Mouse (Mus musculus): ENCODE results near the gene Clec14a.
A peak's percentile ranks its signal among the peaks of the same experiment; 100 is the strongest.
"Not testable (repeated sequence)": the region's sequence is repeated elsewhere in the genome, so short reads cannot be mapped to it uniquely, and the experiment has no call there.

The Clec14a gene

GRCm38 (mm10) chr12:58268563-58269501 is at the start of gene Clec14a:
Clec14a (minus strand) TSS chr12:58269290.
- DNase-seq (ENCODE audit: low spot score in 2 of 2): peak in 1 of 2 experiments; percentile 18

- DNase-seq (ENCODE audit: low spot score in 2 of 2): no peak
Observed at GRCm38 (mm10) chr12:58307835-58308234, 38.7 kb upstream of the Clec14a start.

GRCm38 (mm10) chr12:58306402-58306801 is 37.3 kb upstream of the Clec14a start:
- not testable (repeated sequence) for DNase-seq (ENCODE audit: low spot score in 2 of 2)

GRCm38 (mm10) chr12:58305567-58305966 is 36.5 kb upstream of the Clec14a start:
- DNase-seq (ENCODE audit: low spot score in 2 of 2): no peak

- no peak for DNase-seq (ENCODE audit: low spot score in 2 of 2)
Observed at GRCm38 (mm10) chr12:58296980-58297379, 27.9 kb upstream of the Clec14a start.

GRCm38 (mm10) chr12:58285912-58286311 is 16.8 kb upstream of the Clec14a start:
- DNase-seq (ENCODE audit: low spot score in 2 of 2): no peak

- DNase-seq (ENCODE audit: low spot score in 2 of 2): no peak
Observed at GRCm38 (mm10) chr12:58270520-58270919, 1.4 kb upstream of the Clec14a start.

GRCm38 (mm10) chr12:58269505-58269904 is 415 bp upstream of the Clec14a start:
- DNase-seq (ENCODE audit: low spot score in 2 of 2): no peak

- no peak for DNase-seq (ENCODE audit: low spot score in 2 of 2)
Observed at GRCm38 (mm10) chr12:58268186-58268562, 916 bp downstream of the Clec14a start.

GRCm38 (mm10) chr12:58267779-58268178 is 1.3 kb downstream of the Clec14a start:
- no peak for DNase-seq (ENCODE audit: low spot score in 2 of 2)

- DNase-seq (ENCODE audit: low spot score in 2 of 2): no peak
Observed at GRCm38 (mm10) chr12:58251901-58252300, 17.2 kb downstream of the Clec14a start.

- no peak for DNase-seq (ENCODE audit: low spot score in 2 of 2)
Observed at GRCm38 (mm10) chr12:58232489-58232888, 36.6 kb downstream of the Clec14a start.

- no peak for DNase-seq (ENCODE audit: low spot score in 2 of 2)
Observed at GRCm38 (mm10) chr12:58225644-58226043, 43.4 kb downstream of the Clec14a start.

GRCm38 (mm10) chr12:58219078-58219477 is 50.0 kb downstream of the Clec14a start:
- no peak for DNase-seq (ENCODE audit: low spot score in 2 of 2)

- no peak for DNase-seq (ENCODE audit: low spot score in 2 of 2)
Observed at GRCm38 (mm10) chr12:58216218-58216617, 52.9 kb downstream of the Clec14a start.

Data from left cerebral cortex, adult 9 months (tissue).